Mouse (Mus musculus): ENCODE measurements around the gene Man1a. TPM values are rescaled to one million over a fixed set of nuclear protein-coding genes. Genes with fewer than 3 reads are reported as not detected.

The Man1a gene
- polyA plus RNA-seq, 1 experiment, result not detected

- no peak for TF ChIP-seq GATA1 (IDR thresholded peaks at IDR 0.05; ENCODE audit: low read length)
These were observed 70.6 kb downstream of the Man1a start for GRCm38 (mm10) chr10:54005847-54006246.

- TF ChIP-seq GATA1 (IDR thresholded peaks at IDR 0.05; ENCODE audit: low read length), result no peak
These were observed 73.5 kb downstream of the Man1a start for GRCm38 (mm10) chr10:54002936-54003335.

- TF ChIP-seq GATA1 (IDR thresholded peaks at IDR 0.05; ENCODE audit: low read length), result no peak
These were observed 79.1 kb downstream of the Man1a start for GRCm38 (mm10) chr10:53997301-53997700.

- no peak for TF ChIP-seq GATA1 (IDR thresholded peaks at IDR 0.05; ENCODE audit: low read length)
These were observed 80.2 kb downstream of the Man1a start for GRCm38 (mm10) chr10:53996216-53996615.

GRCm38 (mm10) chr10:53994591-53994990, 81.8 kb downstream of the Man1a start:
- TF ChIP-seq GATA1 (IDR thresholded peaks at IDR 0.05; ENCODE audit: low read length), result no peak

GRCm38 (mm10) chr10:53990434-53990833, 86.0 kb downstream of the Man1a start:
- no peak for TF ChIP-seq GATA1 (IDR thresholded peaks at IDR 0.05; ENCODE audit: low read length)

GRCm38 (mm10) chr10:53984894-53985293, 91.5 kb downstream of the Man1a start:
- TF ChIP-seq GATA1 (IDR thresholded peaks at IDR 0.05; ENCODE audit: low read length), result no peak

- no peak for TF ChIP-seq GATA1 (IDR thresholded peaks at IDR 0.05; ENCODE audit: low read length)
These were observed 92.3 kb downstream of the Man1a start for GRCm38 (mm10) chr10:53984086-53984485.

GRCm38 (mm10) chr10:53978647-53979046, 97.8 kb downstream of the Man1a start:
- no peak for TF ChIP-seq GATA1 (IDR thresholded peaks at IDR 0.05; ENCODE audit: low read length)

GRCm38 (mm10) chr10:53974180-53974579, 102.2 kb downstream of the Man1a start:
- TF ChIP-seq GATA1 (IDR thresholded peaks at IDR 0.05; ENCODE audit: low read length), result no peak

GRCm38 (mm10) chr10:53959759-53960158, 116.7 kb downstream of the Man1a start:
- TF ChIP-seq GATA1 (IDR thresholded peaks at IDR 0.05; ENCODE audit: low read length), result no peak

GRCm38 (mm10) chr10:53941597-53941996, 134.8 kb downstream of the Man1a start:
- no peak for TF ChIP-seq GATA1 (IDR thresholded peaks at IDR 0.05; ENCODE audit: low read length)

- no peak for TF ChIP-seq GATA1 (IDR thresholded peaks at IDR 0.05; ENCODE audit: low read length)
These were observed 138.2 kb downstream of the Man1a start for GRCm38 (mm10) chr10:53938199-53938598.

- TF ChIP-seq GATA1 (IDR thresholded peaks at IDR 0.05; ENCODE audit: low read length), result no peak
These were observed 140.3 kb downstream of the Man1a start for GRCm38 (mm10) chr10:53936078-53936477.

- TF ChIP-seq GATA1 (IDR thresholded peaks at IDR 0.05; ENCODE audit: low read length), result no peak
These were observed 146.5 kb downstream of the Man1a start for GRCm38 (mm10) chr10:53929722-53930500.

GRCm38 (mm10) chr10:53927904-53928303, 148.5 kb downstream of the Man1a start:
- no peak for TF ChIP-seq GATA1 (IDR thresholded peaks at IDR 0.05; ENCODE audit: low read length)

- TF ChIP-seq GATA1 (IDR thresholded peaks at IDR 0.05; ENCODE audit: low read length), result no peak
These were observed 151.0 kb downstream of the Man1a start for GRCm38 (mm10) chr10:53925456-53925855.
